Mouse (Mus musculus): ENCODE measurements at regions not wholly inside any gene's neighbourhood (a gene's known extent, or its start where the extent isn't known, plus 50 kb on each side); places are given as distances from the start of the nearest gene placed in this dataset.

DNA sequence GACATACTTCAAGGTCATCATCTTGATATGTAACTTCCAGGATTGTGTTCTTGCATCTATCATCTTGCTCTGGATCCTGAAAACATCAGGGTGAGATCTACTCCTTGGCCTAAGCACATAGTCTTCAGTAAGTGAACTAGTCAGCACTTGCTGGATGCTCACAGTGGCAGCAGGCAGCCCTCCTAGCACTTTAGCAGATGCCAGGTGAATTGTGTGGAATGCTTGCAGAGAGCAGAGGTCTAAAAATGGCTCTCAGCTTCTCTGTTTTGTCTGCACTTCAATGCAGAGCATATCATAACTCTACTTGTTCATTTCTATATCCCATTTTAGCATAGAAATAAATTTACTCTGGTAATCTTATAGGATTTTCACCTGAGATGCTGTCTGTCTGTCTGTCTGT lies 85.8 kb upstream of the Fam84a start:
- no peaks in the 10 kb centered on the region for H3K79me2 ChIP-seq (ENCODE audit: control insufficient read depth, insufficient read depth, low read length)
- no peak for DNase-seq (ENCODE audit: extremely low read depth, low read depth, low spot score)
- no peaks in the 10 kb centered on the region for H3K36me3 ChIP-seq (ENCODE audit: control insufficient read depth, insufficient read depth, low read length)
- no peak for TF ChIP-seq POLR2A (IDR thresholded peaks at IDR 0.05; ENCODE audit: extremely low read depth, insufficient read depth, low read length)
- TF ChIP-seq CTCF (IDR thresholded peaks at IDR 0.05; ENCODE audit: low read depth, low read length): no peak
- H3K27ac ChIP-seq (replicated peaks; ENCODE audit: insufficient read depth, low read depth, low read length): no peak overlapping the region
- H3K4me3 ChIP-seq (ENCODE audit: insufficient read depth, low read depth, low read length): no peak overlapping the region
- H3K4me1 ChIP-seq (ENCODE audit: control insufficient read depth, insufficient read depth, low read length): no peaks in the 10 kb centered on the region
- H3K27me3 ChIP-seq (ENCODE audit: control insufficient read depth, insufficient read depth, low read length): no peaks in the 10 kb centered on the region
- no peak overlapping the region for H3K9ac ChIP-seq (ENCODE audit: low read depth, low read length)

GRCm38 (mm10) chr12:14235351-14235750 lies 83.5 kb upstream of the Fam84a start:
- Histone ChIP-seq H3K9ac (ENCODE audit: low read depth, low read length) (no peak overlapping the region), H3K4me1 (ENCODE audit: control insufficient read depth, insufficient read depth, low read length) (no peaks in the 10 kb centered on the region), H3K27me3 (ENCODE audit: control insufficient read depth, insufficient read depth, low read length) (no peaks in the 10 kb centered on the region), H3K27ac (replicated peaks; ENCODE audit: insufficient read depth, low read depth, low read length) (no peak overlapping the region), H3K79me2 (ENCODE audit: control insufficient read depth, insufficient read depth, low read length) (no peaks in the 10 kb centered on the region), H3K36me3 (ENCODE audit: control insufficient read depth, insufficient read depth, low read length) (no peaks in the 10 kb centered on the region), H3K4me3 (ENCODE audit: insufficient read depth, low read depth, low read length) (no peak overlapping the region)
- DNase-seq (ENCODE audit: extremely low read depth, low read depth, low spot score): no peak
- WGBS: 87% methylated on average over 3 of the region's 3 CpGs
- TF ChIP-seq CTCF (IDR thresholded peaks at IDR 0.05; ENCODE audit: low read depth, low read length): no peak
- no peak for TF ChIP-seq POLR2A (IDR thresholded peaks at IDR 0.05; ENCODE audit: extremely low read depth, insufficient read depth, low read length)

GRCm38 (mm10) chr12:14212618-14213017 lies 60.8 kb upstream of the Fam84a start:
- no peak overlapping the region for H3K4me3 ChIP-seq (ENCODE audit: insufficient read depth, low read depth, low read length)
- no peak overlapping the region for H3K27ac ChIP-seq (replicated peaks; ENCODE audit: insufficient read depth, low read depth, low read length)
- 76% methylated on average over 3 of the region's 3 CpGs for WGBS
- no peaks in the 10 kb centered on the region for H3K79me2 ChIP-seq (ENCODE audit: control insufficient read depth, insufficient read depth, low read length)
- no peak for DNase-seq (ENCODE audit: extremely low read depth, low read depth, low spot score)
- TF ChIP-seq CTCF (IDR thresholded peaks at IDR 0.05; ENCODE audit: low read depth, low read length) (no peak), POLR2A (IDR thresholded peaks at IDR 0.05; ENCODE audit: extremely low read depth, insufficient read depth, low read length) (no peak)
- no peaks in the 10 kb centered on the region for H3K4me1 ChIP-seq (ENCODE audit: control insufficient read depth, insufficient read depth, low read length)
- no peaks in the 10 kb centered on the region for H3K27me3 ChIP-seq (ENCODE audit: control insufficient read depth, insufficient read depth, low read length)
- H3K9ac ChIP-seq (ENCODE audit: low read depth, low read length): no peak overlapping the region
- H3K36me3 ChIP-seq (ENCODE audit: control insufficient read depth, insufficient read depth, low read length): no peaks in the 10 kb centered on the region

GRCm38 (mm10) chr12:14209881-14210280 lies 58.0 kb upstream of the Fam84a start:
- Histone ChIP-seq H3K9ac (ENCODE audit: low read depth, low read length) (no peak overlapping the region), H3K4me1 (ENCODE audit: control insufficient read depth, insufficient read depth, low read length) (no peaks in the 10 kb centered on the region), H3K79me2 (ENCODE audit: control insufficient read depth, insufficient read depth, low read length) (no peaks in the 10 kb centered on the region), H3K36me3 (ENCODE audit: control insufficient read depth, insufficient read depth, low read length) (no peaks in the 10 kb centered on the region), H3K4me3 (ENCODE audit: insufficient read depth, low read depth, low read length) (no peak overlapping the region), H3K27me3 (ENCODE audit: control insufficient read depth, insufficient read depth, low read length) (no peaks in the 10 kb centered on the region), H3K27ac (replicated peaks; ENCODE audit: insufficient read depth, low read depth, low read length) (no peak overlapping the region)
- DNase-seq (ENCODE audit: extremely low read depth, low read depth, low spot score): peak; percentile 6
- TF ChIP-seq POLR2A (IDR thresholded peaks at IDR 0.05; ENCODE audit: extremely low read depth, insufficient read depth, low read length): no peak
- TF ChIP-seq CTCF (IDR thresholded peaks at IDR 0.05; ENCODE audit: low read depth, low read length): no peak

GRCm38 (mm10) chr12:14207288-14207687 lies 55.4 kb upstream of the Fam84a start:
- no peaks in the 10 kb centered on the region for H3K36me3 ChIP-seq (ENCODE audit: control insufficient read depth, insufficient read depth, low read length)
- no peak for DNase-seq (ENCODE audit: extremely low read depth, low read depth, low spot score)
- WGBS: 43% methylated on average over 1 of the region's 1 CpGs
- H3K79me2 ChIP-seq (ENCODE audit: control insufficient read depth, insufficient read depth, low read length): no peaks in the 10 kb centered on the region
- H3K4me3 ChIP-seq (ENCODE audit: insufficient read depth, low read depth, low read length): no peak overlapping the region
- TF ChIP-seq POLR2A (IDR thresholded peaks at IDR 0.05; ENCODE audit: extremely low read depth, insufficient read depth, low read length) (no peak), CTCF (IDR thresholded peaks at IDR 0.05; ENCODE audit: low read depth, low read length) (no peak)
- H3K27ac ChIP-seq (replicated peaks; ENCODE audit: insufficient read depth, low read depth, low read length): no peak overlapping the region
- no peak overlapping the region for H3K9ac ChIP-seq (ENCODE audit: low read depth, low read length)
- no peaks in the 10 kb centered on the region for H3K27me3 ChIP-seq (ENCODE audit: control insufficient read depth, insufficient read depth, low read length)
- no peaks in the 10 kb centered on the region for H3K4me1 ChIP-seq (ENCODE audit: control insufficient read depth, insufficient read depth, low read length)

DNA sequence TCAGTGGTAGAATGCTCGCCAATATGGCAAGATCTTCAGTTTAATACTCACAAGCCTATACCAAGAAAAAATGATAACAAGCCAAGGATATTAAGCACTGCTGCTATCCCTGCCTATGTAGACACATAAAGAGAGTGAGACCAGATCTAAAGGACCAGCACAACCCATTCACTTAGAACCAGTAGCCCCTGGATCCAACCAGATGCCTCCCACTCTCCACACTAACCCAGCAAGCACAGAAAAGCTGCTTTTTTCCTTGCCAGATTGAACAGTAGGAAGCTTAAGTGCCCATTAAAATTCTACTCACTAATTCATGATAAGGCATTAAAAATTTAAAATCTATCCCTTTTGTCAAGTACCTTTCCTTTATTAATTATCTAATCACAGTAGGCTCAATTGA lies 52.6 kb upstream of the Fam84a start:
- no peak for DNase-seq (ENCODE audit: extremely low read depth, low read depth, low spot score)
- no peaks in the 10 kb centered on the region for H3K27me3 ChIP-seq (ENCODE audit: control insufficient read depth, insufficient read depth, low read length)
- no peaks in the 10 kb centered on the region for H3K4me1 ChIP-seq (ENCODE audit: control insufficient read depth, insufficient read depth, low read length)
- H3K27ac ChIP-seq (replicated peaks; ENCODE audit: insufficient read depth, low read depth, low read length): no peak overlapping the region
- H3K9ac ChIP-seq (ENCODE audit: low read depth, low read length): no peak overlapping the region
- no peaks in the 10 kb centered on the region for H3K79me2 ChIP-seq (ENCODE audit: control insufficient read depth, insufficient read depth, low read length)
- WGBS: 94% methylated on average over 1 of the region's 1 CpGs
- no peaks in the 10 kb centered on the region for H3K36me3 ChIP-seq (ENCODE audit: control insufficient read depth, insufficient read depth, low read length)
- TF ChIP-seq CTCF (IDR thresholded peaks at IDR 0.05; ENCODE audit: low read depth, low read length): no peak
- TF ChIP-seq POLR2A (IDR thresholded peaks at IDR 0.05; ENCODE audit: extremely low read depth, insufficient read depth, low read length): no peak
- no peak overlapping the region for H3K4me3 ChIP-seq (ENCODE audit: insufficient read depth, low read depth, low read length)

Measured in liver, adult 2 months (tissue).